In genomic region chr9:65036861-65037260, GRCm38 (mm10) we compare ENCODE assay signal across 22 mouse cellular contexts. TPM values are rescaled to one million over a fixed set of nuclear protein-coding genes. Genes with fewer than 3 reads are reported as not detected.
DNase-seq lines count a peak whose midpoint lies in the region; ATAC-seq and TF ChIP-seq lines count a peak whose summit lies in the region.
"Had no signal": no experiment of that assay in that cellular context is flagged by ENCODE, and none has a peak within 500 bp of the region (broad histone marks: within the 10 kb centered on the region; RNA-seq: fewer than 3 reads in every experiment).

No protein-coding gene starts in this region.

- peaks cover 12% of the 10 kb centered on the region for H3K4me1 ChIP-seq in heart, embryonic 10.5 days
- peaks cover 5% of the 10 kb centered on the region; the same call in 1 of the 2 replicates for H3K4me1 ChIP-seq in kidney, adult 2 months (ENCODE audit: control insufficient read depth, insufficient read depth, low read length)
- H3K4me1 ChIP-seq in lung, postnatal 0 days (ENCODE audit: insufficient read depth, low read depth, low read length) = no peaks in the 10 kb centered on the region; the same call in 1 of the 2 replicates
- H3K4me1 ChIP-seq in brown adipose tissue, adult 24 weeks (ENCODE audit: control insufficient read depth, insufficient read depth, insufficient read length, low read length) = peaks cover 7% of the 10 kb centered on the region

- H3K4me2 ChIP-seq in lung, postnatal 0 days (replicated peaks; ENCODE audit: low read depth, low read length) = no peak overlapping the region
- H3K4me2 ChIP-seq: forebrain, embryonic 15.5 days; heart, embryonic 12.5 days; kidney, embryonic 15.5 days; limb, embryonic 12.5 days; liver, embryonic 12.5 days; midbrain, embryonic 11.5 days had no signal

- no peak for TF ChIP-seq CTCF in kidney, adult 2 months (conservative IDR thresholded peaks at IDR 0.05; ENCODE audit: insufficient read depth, insufficient read length, low read depth, low read length)
- no peak for TF ChIP-seq CTCF in lung, postnatal 0 days (IDR thresholded peaks at IDR 0.05)

- DNase-seq in heart, adult 11 months = peak; percentile 88
- DNase-seq in heart, embryonic 10.5 days (ENCODE audit: low spot score) = no peak
- DNase-seq in kidney, adult 2 months = no peak
- DNase-seq in kidney, postnatal 14 days = no peak
- DNase-seq in lung, postnatal 0 days (ENCODE audit: low spot score) = peak; percentile 28
- DNase-seq in lung, postnatal 14 days = no peak
- no peak for DNase-seq in urinary bladder, postnatal 14 days (ENCODE audit: low spot score)
- DNase-seq: cerebellum, adult 8-10 months; layer of hippocampus, postnatal 36 days; thymus, adult 2 months; thymus, postnatal 36 days had no signal

- H3K9me3 ChIP-seq in heart, embryonic 10.5 days = no peaks in the 10 kb centered on the region
- no peaks in the 10 kb centered on the region for H3K9me3 ChIP-seq in lung, postnatal 0 days (ENCODE audit: low read length)
- H3K9me3 ChIP-seq: forebrain, embryonic 10.5 days; forebrain, embryonic 15.5 days; heart, embryonic 12.5 days; kidney, embryonic 15.5 days; limb, embryonic 12.5 days; liver, embryonic 12.5 days had no signal

- no peaks in the 10 kb centered on the region for H3K27me3 ChIP-seq in heart, embryonic 10.5 days (ENCODE audit: insufficient read depth, poor library complexity, severe bottlenecking)
- H3K27me3 ChIP-seq in kidney, adult 2 months (replicated peaks; ENCODE audit: control insufficient read depth, insufficient read depth, low read length) = no peaks in the 10 kb centered on the region
- H3K27me3 ChIP-seq in lung, postnatal 0 days (replicated peaks; ENCODE audit: insufficient read depth, low read length) = no peaks in the 10 kb centered on the region
- H3K27me3 ChIP-seq: forebrain, embryonic 15.5 days; heart, embryonic 12.5 days; kidney, embryonic 15.5 days; limb, embryonic 12.5 days; liver, embryonic 12.5 days; Patski had no signal

- no peak overlapping the region for H3K4me3 ChIP-seq in heart, embryonic 10.5 days
- no peak overlapping the region for H3K4me3 ChIP-seq in kidney, adult 2 months (ENCODE audit: insufficient read depth, low read depth, low read length)
- no peak overlapping the region for H3K4me3 ChIP-seq in lung, postnatal 0 days (ENCODE audit: low read depth, low read length)
- no peak overlapping the region for H3K4me3 ChIP-seq in brown adipose tissue, adult 24 weeks (ENCODE audit: insufficient read depth, low read depth, low read length)
- H3K4me3 ChIP-seq: forebrain, embryonic 10.5 days; forebrain, embryonic 15.5 days; heart, embryonic 12.5 days; kidney, embryonic 15.5 days; limb, embryonic 12.5 days; liver, embryonic 12.5 days had no signal

- ATAC-seq in lung, postnatal 0 days = no peak
- ATAC-seq: forebrain, embryonic 15.5 days; intestine, postnatal 0 days; liver, embryonic 12.5 days; midbrain, embryonic 16.5 days; Patski had no signal

- peaks cover 50% of the 10 kb centered on the region for H3K36me3 ChIP-seq in heart, embryonic 10.5 days
- peaks cover 13% of the 10 kb centered on the region for H3K36me3 ChIP-seq in kidney, adult 2 months (ENCODE audit: control insufficient read depth, insufficient read depth, low read length)
- peaks cover 24% of the 10 kb centered on the region; the same call in 1 of the 2 replicates for H3K36me3 ChIP-seq in lung, postnatal 0 days (ENCODE audit: insufficient read depth, low read length)

- no peak overlapping the region for H3K27ac ChIP-seq in heart, embryonic 10.5 days
- H3K27ac ChIP-seq in kidney, adult 2 months (ENCODE audit: insufficient read depth, low read depth, low read length) = peak overlapping the region; percentile 53
- H3K27ac ChIP-seq in lung, postnatal 0 days (ENCODE audit: low read length) = no peak overlapping the region
- peak overlapping the region; percentile 45 for H3K27ac ChIP-seq in brown adipose tissue, adult 24 weeks (replicated peaks; ENCODE audit: low read depth, low read length)
- H3K27ac ChIP-seq: forebrain, embryonic 10.5 days; forebrain, embryonic 15.5 days; kidney, embryonic 15.5 days; limb, embryonic 12.5 days; liver, embryonic 12.5 days had no signal

- H3K9ac ChIP-seq in lung, postnatal 0 days (replicated peaks; ENCODE audit: low read depth) = no peak overlapping the region
- H3K9ac ChIP-seq: forebrain, embryonic 15.5 days; heart, embryonic 12.5 days; kidney, embryonic 15.5 days; limb, embryonic 12.5 days; liver, embryonic 12.5 days had no signal

- no peak for TF ChIP-seq POLR2A in kidney, adult 2 months (IDR thresholded peaks at IDR 0.05; ENCODE audit: low read depth, low read length)

- WGBS in heart, embryonic 10.5 days = 88% methylated on average over 8 of the region's 8 CpGs
- WGBS in kidney, adult 2 months = 74% methylated on average over 8 of the region's 8 CpGs
- WGBS in lung, postnatal 0 days = 69% methylated on average over 8 of the region's 8 CpGs

- TF ChIP-seq EP300 in lung, postnatal 0 days (IDR thresholded peaks at IDR 0.05) = no peak

RNA-seq across cellular contexts. Expression of gene Dpp8, which starts 4.6 kb away (rescaled TPM):
- polyA plus RNA-seq in heart, embryonic 10.5 days (2016; fragmentation: Nextera tagmentation; extraction: Ambion mirVana) = 35.2 and 36.2 TPM in 2 replicates
- polyA plus RNA-seq in kidney, adult 2 months (2012; rRNA removed) = 41.6 and 45.3 TPM in 2 replicates
- polyA plus RNA-seq in lung, postnatal 0 days (2015; fragmentation: Nextera tagmentation; extraction: Ambion mirVana) = 17.2 and 20.1 TPM in 2 replicates
- 44.6 and 55.5 TPM in 2 replicates for polyA plus RNA-seq in brown adipose tissue, adult 24 weeks (2012; ENCODE audit: insufficient read depth, insufficient read length, missing spikeins)

RNA-seq across cellular contexts. Expression of gene Hacd3, which starts 15.4 kb away (rescaled TPM):
- 67.6 and 78.7 TPM in 2 replicates for polyA plus RNA-seq in heart, embryonic 10.5 days (2016; fragmentation: Nextera tagmentation; extraction: Ambion mirVana)
- polyA plus RNA-seq in kidney, adult 2 months (2012; rRNA removed) = 36.9 and 37.5 TPM in 2 replicates
- polyA plus RNA-seq in lung, postnatal 0 days (2015; fragmentation: Nextera tagmentation; extraction: Ambion mirVana) = 88.4 and 100 TPM in 2 replicates
- 16.4 and 16.9 TPM in 2 replicates for polyA plus RNA-seq in brown adipose tissue, adult 24 weeks (2012; ENCODE audit: insufficient read depth, insufficient read length, missing spikeins)

Comparison
In these comparisons a context has a peak if more than half of its experiments do, and no peak if none do; other contexts are left out.
1. DNase-seq: peak in heart, adult 11 months (single experiment) and lung, postnatal 0 days (single experiment); none in heart, embryonic 10.5 days (single experiment), kidney, adult 2 months (single experiment), kidney, postnatal 14 days (single experiment), lung, postnatal 14 days (single experiment) and urinary bladder, postnatal 14 days (single experiment).
2. H3K27ac ChIP-seq: peak in kidney, adult 2 months (single experiment) and brown adipose tissue, adult 24 weeks (single experiment); none in heart, embryonic 10.5 days (single experiment) and lung, postnatal 0 days (single experiment).